Mouse (Mus musculus) macrophage (primary cell): ENCODE data around the gene Shisa8. TPM values are rescaled to one million over a fixed set of nuclear protein-coding genes. Genes with fewer than 3 reads are reported as not detected.

Experiments used
- polyA plus RNA-seq: library from polyadenylated mRNA; stranded (reverse); fragments of 250-400 nt; gene quantifications from 3 replicates; pipeline ENCODE4 v1.2.4, GENCODE M21; 2018; ENCODE audit warnings: inconsistent platforms

The Shisa8 gene
- polyA plus RNA-seq, 1 experiment from 2014 or later = not detected

Other genes starting within 250 kb of the Shisa8 start
- not detected in 3 replicates for gene 1700029P11Rik, start 232.3 kb downstream of the Shisa8 start, polyA plus RNA-seq
- 8.4 to 21.0 TPM (median 15.0 TPM) in 3 replicates for gene Xrcc6, start 225.0 kb downstream of the Shisa8 start, polyA plus RNA-seq
- gene Desi1, start 179.0 kb downstream of the Shisa8 start, polyA plus RNA-seq = 15.4 to 32.2 TPM (median 24.8 TPM) in 3 replicates
- 42.7 to 102 TPM (median 90.6 TPM) in 3 replicates for gene Snu13, start 165.2 kb downstream of the Shisa8 start, polyA plus RNA-seq
- not detected in 3 replicates for gene 4930407I10Rik, start 153.7 kb downstream of the Shisa8 start, polyA plus RNA-seq
- gene Mei1, start 142.8 kb downstream of the Shisa8 start, polyA plus RNA-seq = not detected in 3 replicates
- gene Ccdc134, start 84.9 kb downstream of the Shisa8 start, polyA plus RNA-seq = 6.6 to 13.4 TPM (median 7.9 TPM) in 3 replicates
- 41.2 to 100 TPM (median 69.4 TPM) in 3 replicates for gene Srebf2, start 65.6 kb downstream of the Shisa8 start, polyA plus RNA-seq
- 0.09 TPM in 1 of 3 replicates, not detected in the others for gene Tnfrsf13c, start 11.6 kb upstream of the Shisa8 start, polyA plus RNA-seq
- 0.32 to 3.8 TPM (median 0.76 TPM) in 3 replicates for gene Cenpm, start 31.9 kb upstream of the Shisa8 start, polyA plus RNA-seq
- not detected in 3 replicates for gene 1500009C09Rik, start 39.6 kb upstream of the Shisa8 start, polyA plus RNA-seq
- 0.17 TPM in 1 of 3 replicates, not detected in the others for gene Sept3, start 62.1 kb upstream of the Shisa8 start, polyA plus RNA-seq
- gene Wbp2nl, start 86.1 kb upstream of the Shisa8 start, polyA plus RNA-seq = not detected in 3 replicates
- 77.0 to 153 TPM (median 125 TPM) in 3 replicates for gene Naga, start 126.1 kb upstream of the Shisa8 start, polyA plus RNA-seq
- 0.70 to 1.6 TPM (median 1.00 TPM) in 3 replicates for gene Pheta2, start 126.1 kb upstream of the Shisa8 start, polyA plus RNA-seq
- gene Smdt1, start 126.1 kb upstream of the Shisa8 start, polyA plus RNA-seq = 151 to 223 TPM (median 166 TPM) in 3 replicates
- 111 to 200 TPM (median 159 TPM) in 3 replicates for gene Ndufa6, start 141.5 kb upstream of the Shisa8 start, polyA plus RNA-seq
- not detected in 3 replicates for gene Cyp2d22, start 167.4 kb upstream of the Shisa8 start, polyA plus RNA-seq
- not detected in 3 replicates for gene Cyp2d11, start 181.2 kb upstream of the Shisa8 start, polyA plus RNA-seq
- not detected in 3 replicates for gene Cyp2d10, start 194.4 kb upstream of the Shisa8 start, polyA plus RNA-seq
- not detected in 3 replicates for gene Cyp2d9, start 220.6 kb upstream of the Shisa8 start, polyA plus RNA-seq